Mouse (Mus musculus) MEL (cell line): Measurements from ENCODE around the gene Sf1. TPM values are rescaled to one million over a fixed set of nuclear protein-coding genes. Genes with fewer than 3 reads are reported as not detected.

ENCODE experiments used
- DNase-seq: peaks from one replicate; pipeline ENCODE4 v3.0.0; 2011; ENCODE audit warnings: low read depth, low spot score
- H3K27ac ChIP-seq: 2 replicates; pipeline ENCODE4 v1.5.1; 2012; ENCODE audit warnings: low read depth, mild to moderate bottlenecking, control low read depth, low read length, moderate library complexity; ENCODE audit not compliant: control insufficient read depth
- H3K27me3 ChIP-seq, 2 experiments: fragments of 150-350 bp in 1 of 2; sonication (generic) in 1 of 2; 2 replicates each; pipeline ENCODE4 v1.6.1; 2012; ENCODE audit warnings: low read length in 2 of 2, mild to moderate bottlenecking in 2 of 2, improper control_type of control experiment in 1 of 2, moderate library complexity in 1 of 2; ENCODE audit not compliant: insufficient read depth in 2 of 2, control insufficient read depth in 1 of 2
- H3K36me3 ChIP-seq, 2 experiments: 2 replicates each; pipeline ENCODE4 v1.6.1; 2012 to 2014; ENCODE audit warnings: low read length in 2 of 2, improper control_type of control experiment in 1 of 2, inconsistent platforms in 1 of 2, mild to moderate bottlenecking in 1 of 2; ENCODE audit not compliant: insufficient read depth in 2 of 2, control insufficient read depth in 1 of 2
- H3K4me1 ChIP-seq, 2 experiments: fragments of 150-350 bp in 1 of 2; sonication (generic) in 1 of 2; 2 replicates each; pipeline ENCODE4 v1.6.1; 2012; ENCODE audit warnings: low read length in 2 of 2, improper control_type of control experiment in 1 of 2, mild to moderate bottlenecking in 1 of 2; ENCODE audit not compliant: insufficient read depth in 2 of 2, control insufficient read depth in 1 of 2
- H3K4me3 ChIP-seq, 2 experiments: fragments of 150-350 bp in 1 of 2; sonication (generic) in 1 of 2; 2 replicates each; pipeline ENCODE4 v1.5.1; 2012; ENCODE audit warnings: low read depth in 2 of 2, low read length in 2 of 2, mild to moderate bottlenecking in 2 of 2, moderate library complexity in 2 of 2, control low read depth in 1 of 2, improper control_type of control experiment in 1 of 2; ENCODE audit not compliant: control insufficient read depth in 1 of 2, insufficient read depth in 1 of 2
- H3K79me2 ChIP-seq: 2 replicates; pipeline ENCODE4 v1.6.1; 2012; ENCODE audit warnings: mild to moderate bottlenecking, low read length, moderate library complexity; ENCODE audit not compliant: control insufficient read depth, poor library complexity, insufficient read depth
- H3K9ac ChIP-seq: 2 replicates; pipeline ENCODE4 v1.6.1; 2012; ENCODE audit warnings: low read depth, mild to moderate bottlenecking, control low read depth, low read length, moderate library complexity; ENCODE audit not compliant: control insufficient read depth, poor library complexity, severe bottlenecking
- H3K9me3 ChIP-seq: fragments of 150-350 bp; sonication (generic); replicated peaks from 2 replicates; pipeline ENCODE4 v1.6.1; 2012; ENCODE audit warnings: mild to moderate bottlenecking, low read length, improper control_type of control experiment, moderate library complexity; ENCODE audit not compliant: insufficient read depth
- BHLHE40 ChIP-seq: IDR thresholded peaks from 2 replicates; pipeline ENCODE4 v1.6.1; 2012; ENCODE audit warnings: low read depth, mild to moderate bottlenecking, inconsistent platforms, low read length, improper control_type of control experiment, borderline replicate concordance
- CHD1 ChIP-seq: IDR thresholded peaks from 2 replicates; pipeline ENCODE4 v1.6.1; 2012; ENCODE audit warnings: low read depth, mild to moderate bottlenecking, inconsistent platforms, low read length, improper control_type of control experiment
- CHD2 ChIP-seq: IDR thresholded peaks from 2 replicates; pipeline ENCODE4 v1.6.1; 2011; ENCODE audit warnings: low read length, improper control_type of control experiment
- E2F4 ChIP-seq: IDR thresholded peaks from 2 replicates; pipeline ENCODE4 v1.6.1; 2011; ENCODE audit warnings: low read depth, low read length, improper control_type of control experiment, borderline replicate concordance
- ELF1 ChIP-seq: IDR thresholded peaks from 2 replicates; pipeline ENCODE4 v1.6.1; 2014; ENCODE audit warnings: low read depth, mild to moderate bottlenecking, inconsistent platforms, low read length, improper control_type of control experiment, moderate library complexity
- EP300 ChIP-seq, 2 experiments: IDR thresholded peaks; 2 replicates each; pipeline ENCODE4 v1.6.1; 2011; ENCODE audit warnings: improper control_type of control experiment in 2 of 2, low read length in 2 of 2, low read depth in 1 of 2, mild to moderate bottlenecking in 1 of 2
- ETS1 ChIP-seq: IDR thresholded peaks from 2 replicates; pipeline ENCODE4 v1.6.1; 2012; ENCODE audit warnings: low read depth, mild to moderate bottlenecking, inconsistent platforms, low read length, improper control_type of control experiment, moderate library complexity
- GATA1 ChIP-seq: IDR thresholded peaks from 2 replicates; pipeline ENCODE4 v1.6.1; 2011; ENCODE audit warnings: low read depth, low read length, improper control_type of control experiment
- JUND ChIP-seq: IDR thresholded peaks from 2 replicates; pipeline ENCODE4 v1.6.1; 2011; ENCODE audit warnings: low read depth, mild to moderate bottlenecking, improper control_type of control experiment, low read length
- KAT2A ChIP-seq: conservative IDR thresholded peaks from 2 replicates; pipeline ENCODE4 v1.6.1; 2012; ENCODE audit warnings: low read depth, low read length, improper control_type of control experiment, inconsistent platforms
- MAFK ChIP-seq: IDR thresholded peaks from 2 replicates; pipeline ENCODE4 v1.6.1; 2011; ENCODE audit warnings: low read depth, mild to moderate bottlenecking, low read length, improper control_type of control experiment, borderline replicate concordance
- MAX ChIP-seq: IDR thresholded peaks from 2 replicates; pipeline ENCODE4 v1.6.1; 2011; ENCODE audit warnings: low read length, improper control_type of control experiment
- MAZ ChIP-seq: IDR thresholded peaks from 2 replicates; pipeline ENCODE4 v1.6.1; 2012; ENCODE audit warnings: low read depth, mild to moderate bottlenecking, inconsistent platforms, low read length, improper control_type of control experiment
- MXI1 ChIP-seq: IDR thresholded peaks from 2 replicates; pipeline ENCODE4 v1.6.1; 2011; ENCODE audit warnings: mild to moderate bottlenecking, low read depth, low read length, improper control_type of control experiment
- MYC ChIP-seq: IDR thresholded peaks from 2 replicates; pipeline ENCODE4 v1.6.1; 2011; ENCODE audit warnings: low read depth, mild to moderate bottlenecking, low read length, improper control_type of control experiment, moderate library complexity
- NELFE ChIP-seq: IDR thresholded peaks from 2 replicates; pipeline ENCODE4 v1.6.1; 2011; ENCODE audit warnings: low read depth, low read length, improper control_type of control experiment
- POLR2A ChIP-seq, 2 experiments: IDR thresholded peaks; 2 replicates each; pipeline ENCODE4 v1.6.1; 2011 to 2012; ENCODE audit warnings: low read length in 2 of 2, mild to moderate bottlenecking in 2 of 2, control low read depth in 1 of 2, improper control_type of control experiment in 1 of 2, low read depth in 1 of 2, moderate library complexity in 1 of 2; ENCODE audit not compliant: control insufficient read depth in 1 of 2, insufficient read depth in 1 of 2, poor library complexity in 1 of 2
- POLR2AphosphoS2 ChIP-seq: IDR thresholded peaks from 2 replicates; pipeline ENCODE4 v1.6.1; 2011; ENCODE audit warnings: low read length, improper control_type of control experiment
- POLR2AphosphoS5 ChIP-seq: IDR thresholded peaks from 2 replicates; pipeline ENCODE4 v1.6.1; 2012; ENCODE audit warnings: low read depth, borderline replicate concordance, mild to moderate bottlenecking, inconsistent platforms, low read length, moderate library complexity, mixed read lengths
- RCOR1 ChIP-seq: IDR thresholded peaks from 2 replicates; pipeline ENCODE4 v1.6.1; 2012; ENCODE audit warnings: low read depth, mild to moderate bottlenecking, inconsistent platforms, low read length, improper control_type of control experiment
- SIN3A ChIP-seq: IDR thresholded peaks from 2 replicates; pipeline ENCODE4 v1.6.1; 2012; ENCODE audit warnings: low read length, improper control_type of control experiment, inconsistent platforms
- TBP ChIP-seq: IDR thresholded peaks from 2 replicates; pipeline ENCODE4 v1.8.0; 2011; ENCODE audit warnings: low read depth, low read length, improper control_type of control experiment
- TCF12 ChIP-seq: IDR thresholded peaks from 2 replicates; pipeline ENCODE4 v1.6.1; 2014; ENCODE audit warnings: low read depth, mild to moderate bottlenecking, inconsistent platforms, low read length, improper control_type of control experiment, moderate library complexity
- ZKSCAN1 ChIP-seq: IDR thresholded peaks from 2 replicates; pipeline ENCODE4 v1.6.1; 2012; ENCODE audit warnings: low read depth, mild to moderate bottlenecking, inconsistent platforms, low read length, improper control_type of control experiment, moderate library complexity
- ZNF384 ChIP-seq: IDR thresholded peaks from 2 replicates; pipeline ENCODE4 v1.6.1; 2012; ENCODE audit warnings: low read depth, mild to moderate bottlenecking, inconsistent platforms, low read length, improper control_type of control experiment
- polyA plus RNA-seq, 2 experiments: library from polyadenylated mRNA; stranded (reverse) in 1 of 2; unstranded in 1 of 2; fragments of >175 nt in 1 of 2; fragments of >200 nt in 1 of 2; gene quantifications; 2 replicates each; pipeline versions ENCODE4 v1.2.1 to v1.2.4; 2012; ENCODE audit warnings: low replicate concordance in 2 of 2, low read depth in 1 of 2; ENCODE audit not compliant: insufficient read length in 2 of 2, insufficient read depth in 1 of 2, missing spikeins in 1 of 2
- total RNA-seq: library from RNA; depleted of rRNA; stranded (reverse); fragments of 300-350 nt; gene quantifications from 2 replicates; pipeline ENCODE4 v1.2.3, GENCODE M21; 2012

Gene Sf1
- total and polyA plus RNA-seq, 3 experiments, result 65.7 to 245 (median 211) TPM

- H3K27me3 ChIP-seq, result no peaks in the 10 kb centered on the region
- peaks cover 0 to 4% of the 10 kb centered on the region in 2 experiments; a peak in 1 of 4 replicates for H3K4me1 ChIP-seq
These were observed 45.3 kb downstream of the Sf1 start for GRCm38 (mm10) chr19:6408749-6409148.

GRCm38 (mm10) chr19:6409176-6409575, 45.7 kb downstream of the Sf1 start:
- no peak for DNase-seq
- H3K27ac ChIP-seq, result no peak overlapping the region
- TF ChIP-seq MAZ (no peak), GATA1 (0 out of 2 replicates have a peak, but pooled peaks have one; percentile 34), MAFK (peak; percentile 83; the same call in 1 of the 2 replicates), EP300 (IDR thresholded peaks at IDR 0.05; ENCODE audit: low read depth in 1 of 2, low read length in 2 of 2) (peak in 1 of 2 experiments; percentile 21; a peak in 1 of 4 replicates), RCOR1 (0 out of 2 replicates have a peak, but pooled peaks have one; percentile 34), MYC (no peak), ZNF384 (no peak), TCF12 (peak; percentile 43; the same call in 1 of the 2 replicates), CHD2 (no peak)
- TF ChIP-seq, all 39 proteins: peak for 5
- Histone ChIP-seq H3K9me3 (no peaks in the 10 kb centered on the region), H3K36me3 (peaks cover 4 to 7% of the 10 kb centered on the region in 2 experiments), H3K79me2 (no peaks in the 10 kb centered on the region), H3K4me1 (peaks cover 0 to 4% of the 10 kb centered on the region in 2 experiments; a peak in 1 of 4 replicates), H3K27me3 (no peaks in the 10 kb centered on the region), H3K9ac (no peak overlapping the region), H3K4me3 (no peak overlapping the region)

More at GRCm38 (mm10) chr19:6408749-6409148, 45.3 kb downstream of the Sf1 start:
- Histone ChIP-seq H3K4me3 (no peak overlapping the region), H3K27ac (no peak overlapping the region), H3K79me2 (no peaks in the 10 kb centered on the region), H3K9me3 (no peaks in the 10 kb centered on the region), H3K36me3 (peaks cover 4 to 7% of the 10 kb centered on the region in 2 experiments), H3K9ac (no peak overlapping the region)
- DNase-seq, result peak; percentile 40
- TF ChIP-seq KAT2A (no peak), JUND (no peak), MAFK (no peak), TCF12 (no peak), CHD1 (no peak), TBP (no peak), EP300 (IDR thresholded peaks at IDR 0.05; ENCODE audit: low read depth in 1 of 2, low read length in 2 of 2) (no peak), ELF1 (no peak), SIN3A (no peak), NELFE (no peak), MYC (no peak), MAX (no peak), BHLHE40 (no peak), POLR2AphosphoS2 (no peak), POLR2A (IDR thresholded peaks at IDR 0.05; ENCODE audit: control insufficient read depth in 1 of 2, insufficient read depth in 1 of 2, low read depth in 1 of 2, low read length in 2 of 2, poor library complexity in 1 of 2) (no peak), ETS1 (no peak), MXI1 (no peak), E2F4 (no peak), ZKSCAN1 (no peak), POLR2AphosphoS5 (no peak)
- TF ChIP-seq, all 39 proteins: peak for 0
